Mouse (Mus musculus): Measurements from ENCODE around the gene Syngr2. TPM values are rescaled to one million over a fixed set of nuclear protein-coding genes. Genes with fewer than 3 reads are reported as not detected.
"Not testable (repeated sequence)": the region's sequence is repeated elsewhere in the genome, so short reads cannot be mapped to it uniquely, and the experiment has no call there.

The Syngr2 gene
- total and polyA plus RNA-seq, 2 experiments from 2014 or later = 14.0 to 25.3 TPM

- 0 out of 2 replicates have a peak overlapping the region, but pooled peaks have one; percentile 33 for H3K9ac ChIP-seq (replicated peaks; ENCODE audit: low read length, poor library complexity, severe bottlenecking)
- ATAC-seq (ENCODE audit: low FRiP score) (no peak), DNase-seq (ENCODE audit: low spot score) (no peak)
- H3K36me3 ChIP-seq (ENCODE audit: insufficient read depth, low read length) = no peaks in the 10 kb centered on the region
- peak overlapping the region; percentile 23 for H3K4me3 ChIP-seq (ENCODE audit: low read depth, low read length)
- peaks cover 28% of the 10 kb centered on the region for H3K27me3 ChIP-seq (ENCODE audit: insufficient read depth, low read length)
- WGBS = 58% methylated on average over 9 of the region's 9 CpGs
- H3K4me2 ChIP-seq (ENCODE audit: low read depth, low read length, poor library complexity, severe bottlenecking) = peak overlapping the region; percentile 54
- TF ChIP-seq CTCF (IDR thresholded peaks at IDR 0.05) = no peak
- no peak overlapping the region for H3K27ac ChIP-seq (ENCODE audit: low read depth, low read length)
- no peaks in the 10 kb centered on the region; the same call in 1 of the 2 replicates for H3K4me1 ChIP-seq (ENCODE audit: insufficient read depth, low read length)
- H3K9me3 ChIP-seq (ENCODE audit: low read length) = no peaks in the 10 kb centered on the region
Observed at GRCm38 (mm10) chr11:117782705-117783034, 26.8 kb upstream of the Syngr2 start.

GRCm38 (mm10) chr11:117783089-117783488 is 26.4 kb upstream of the Syngr2 start:
- no peaks in the 10 kb centered on the region; the same call in 1 of the 2 replicates for H3K4me1 ChIP-seq (ENCODE audit: insufficient read depth, low read length)
- peaks cover 28% of the 10 kb centered on the region for H3K27me3 ChIP-seq (ENCODE audit: insufficient read depth, low read length)
- H3K9ac ChIP-seq (replicated peaks; ENCODE audit: low read length, poor library complexity, severe bottlenecking) = peak overlapping the region; percentile 33; the same call in 1 of the 2 replicates
- TF ChIP-seq CTCF (IDR thresholded peaks at IDR 0.05) = peak; percentile 64
- peak overlapping the region; percentile 54 for H3K4me2 ChIP-seq (ENCODE audit: low read depth, low read length, poor library complexity, severe bottlenecking)
- peak; percentile 67 for DNase-seq (ENCODE audit: low spot score)
- H3K27ac ChIP-seq (ENCODE audit: low read depth, low read length) = no peak overlapping the region
- no peaks in the 10 kb centered on the region for H3K9me3 ChIP-seq (ENCODE audit: low read length)
- WGBS = 5% methylated on average over 31 of the region's 31 CpGs
- peak overlapping the region; percentile 23 for H3K4me3 ChIP-seq (ENCODE audit: low read depth, low read length)
- peak; percentile 31; the same call in 1 of the 2 replicates for ATAC-seq (ENCODE audit: low FRiP score)
- no peaks in the 10 kb centered on the region for H3K36me3 ChIP-seq (ENCODE audit: insufficient read depth, low read length)

- ATAC-seq (ENCODE audit: low FRiP score) = no peak
- peak overlapping the region; percentile 23; the same call in 1 of the 2 replicates for H3K4me3 ChIP-seq (ENCODE audit: low read depth, low read length)
- 42% methylated on average over 10 of the region's 10 CpGs for WGBS
- H3K36me3 ChIP-seq (ENCODE audit: insufficient read depth, low read length) = no peaks in the 10 kb centered on the region
- peak overlapping the region; percentile 54 for H3K4me2 ChIP-seq (ENCODE audit: low read depth, low read length, poor library complexity, severe bottlenecking)
- no peaks in the 10 kb centered on the region for H3K9me3 ChIP-seq (ENCODE audit: low read length)
- no peak overlapping the region for H3K27ac ChIP-seq (ENCODE audit: low read depth, low read length)
- no peak overlapping the region; the same call in 1 of the 2 replicates for H3K9ac ChIP-seq (replicated peaks; ENCODE audit: low read length, poor library complexity, severe bottlenecking)
- no peaks in the 10 kb centered on the region; the same call in 1 of the 2 replicates for H3K4me1 ChIP-seq (ENCODE audit: insufficient read depth, low read length)
- no peak for TF ChIP-seq CTCF (IDR thresholded peaks at IDR 0.05)
- H3K27me3 ChIP-seq (ENCODE audit: insufficient read depth, low read length) = peaks cover 28% of the 10 kb centered on the region
- no peak for DNase-seq (ENCODE audit: low spot score)
Observed at GRCm38 (mm10) chr11:117783683-117784309, 25.7 kb upstream of the Syngr2 start.

GRCm38 (mm10) chr11:117786294-117786693 is 23.2 kb upstream of the Syngr2 start:
- Histone ChIP-seq H3K27me3 (ENCODE audit: insufficient read depth, low read length) (peaks cover 14% of the 10 kb centered on the region), H3K4me2 (ENCODE audit: low read depth, low read length, poor library complexity, severe bottlenecking) (no peak overlapping the region), H3K9me3 (ENCODE audit: low read length) (no peaks in the 10 kb centered on the region), H3K27ac (ENCODE audit: low read depth, low read length) (no peak overlapping the region), H3K4me3 (ENCODE audit: low read depth, low read length) (no peak overlapping the region), H3K4me1 (ENCODE audit: insufficient read depth, low read length) (no peaks in the 10 kb centered on the region; the same call in 1 of the 2 replicates), H3K36me3 (ENCODE audit: insufficient read depth, low read length) (no peaks in the 10 kb centered on the region), H3K9ac (replicated peaks; ENCODE audit: low read length, poor library complexity, severe bottlenecking) (no peak overlapping the region)
- peak; percentile 70 for TF ChIP-seq CTCF (IDR thresholded peaks at IDR 0.05)
- peak; percentile 63 for DNase-seq (ENCODE audit: low spot score)
- ATAC-seq (ENCODE audit: low FRiP score) = no peak
- 10% methylated on average over 10 of the region's 10 CpGs for WGBS

- H3K27me3 ChIP-seq (ENCODE audit: insufficient read depth, low read length); H3K9ac ChIP-seq (replicated peaks; ENCODE audit: low read length, poor library complexity, severe bottlenecking); ATAC-seq (ENCODE audit: low FRiP score); DNase-seq (ENCODE audit: low spot score); H3K9me3 ChIP-seq (ENCODE audit: low read length); H3K4me2 ChIP-seq (ENCODE audit: low read depth, low read length, poor library complexity, severe bottlenecking); H3K4me1 ChIP-seq (ENCODE audit: insufficient read depth, low read length); H3K4me3 ChIP-seq (ENCODE audit: low read depth, low read length); H3K36me3 ChIP-seq (ENCODE audit: insufficient read depth, low read length); H3K27ac ChIP-seq (ENCODE audit: low read depth, low read length): not testable (repeated sequence)
- 81% methylated on average over 7 of the region's 7 CpGs for WGBS
Observed at GRCm38 (mm10) chr11:117788481-117788880, 21.0 kb upstream of the Syngr2 start.

DNA sequence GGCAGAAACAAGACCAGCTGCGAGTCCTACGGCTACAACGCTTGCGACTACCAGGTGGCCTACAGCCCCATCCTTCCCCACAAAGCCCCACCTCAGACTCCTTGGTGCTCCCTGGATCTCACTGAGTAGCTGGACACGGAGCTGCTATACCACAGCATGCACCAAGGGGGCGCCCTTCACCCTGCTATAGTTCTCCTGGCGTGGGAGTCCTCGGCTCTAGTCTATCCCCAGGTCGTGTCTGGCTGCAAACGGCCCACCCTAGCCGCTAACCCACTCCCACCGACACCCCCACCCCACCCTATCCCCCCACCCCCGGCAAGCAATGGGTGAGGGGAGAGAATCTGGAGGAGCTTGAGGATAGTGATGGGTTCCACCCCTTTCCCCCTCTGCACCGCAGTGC is 19.2 kb upstream of the Syngr2 start:
- Histone ChIP-seq H3K4me2 (ENCODE audit: low read depth, low read length, poor library complexity, severe bottlenecking) (no peak overlapping the region), H3K4me1 (ENCODE audit: insufficient read depth, low read length) (no peaks in the 10 kb centered on the region), H3K4me3 (ENCODE audit: low read depth, low read length) (no peak overlapping the region), H3K27me3 (ENCODE audit: insufficient read depth, low read length) (no peaks in the 10 kb centered on the region), H3K9me3 (ENCODE audit: low read length) (no peaks in the 10 kb centered on the region), H3K27ac (ENCODE audit: low read depth, low read length) (no peak overlapping the region), H3K36me3 (ENCODE audit: insufficient read depth, low read length) (no peaks in the 10 kb centered on the region), H3K9ac (replicated peaks; ENCODE audit: low read length, poor library complexity, severe bottlenecking) (no peak overlapping the region)
- peak; percentile 50 for DNase-seq (ENCODE audit: low spot score)
- ATAC-seq (ENCODE audit: low FRiP score) = no peak
- TF ChIP-seq CTCF (IDR thresholded peaks at IDR 0.05) = peak; percentile 73
- 6% methylated on average over 14 of the region's 14 CpGs for WGBS
